8 mouse cellular contexts compared by ENCODE assay signal in the genomic region with DNA sequence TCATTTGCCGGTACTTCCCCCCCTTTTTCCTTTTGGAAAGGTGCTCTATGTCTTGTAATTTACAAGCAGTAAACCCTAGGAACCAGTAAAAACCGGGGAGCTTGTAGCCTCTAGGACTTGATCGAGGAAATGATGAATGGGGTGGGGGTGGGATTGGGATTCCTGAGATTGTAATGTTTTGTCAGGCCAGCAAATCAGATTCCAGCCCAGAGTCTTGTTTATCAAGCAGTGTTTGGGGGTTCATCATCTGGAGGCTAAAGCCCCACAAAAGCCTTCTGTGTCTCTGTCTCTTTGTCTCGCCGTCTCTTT. TPM values are rescaled to one million over a fixed set of nuclear protein-coding genes. Genes with fewer than 3 reads are reported as not detected.
DNase-seq lines count a peak whose midpoint lies in the region; ATAC-seq lines count a peak whose summit lies in the region.

No protein-coding gene starts in this region.

- no peaks in the 10 kb centered on the region for H3K27me3 ChIP-seq in embryonic facial prominence, embryonic 14.5 days (replicated peaks; ENCODE audit: control insufficient read depth, insufficient read depth, low read length)
- H3K27me3 ChIP-seq in liver, embryonic 11.5 days (replicated peaks; ENCODE audit: control insufficient read depth, insufficient read depth, low read length) = no peaks in the 10 kb centered on the region

- H3K4me1 ChIP-seq in embryonic facial prominence, embryonic 14.5 days (ENCODE audit: control insufficient read depth, insufficient read depth, low read length) = no peaks in the 10 kb centered on the region
- peaks cover 9% of the 10 kb centered on the region; the same call in 1 of the 2 replicates for H3K4me1 ChIP-seq in liver, embryonic 11.5 days (replicated peaks; ENCODE audit: control insufficient read depth, insufficient read depth, low read length)

- peak overlapping the region; percentile 76 for H3K4me2 ChIP-seq in embryonic facial prominence, embryonic 14.5 days (ENCODE audit: low read depth, low read length)
- peak overlapping the region; percentile 85 for H3K4me2 ChIP-seq in liver, embryonic 11.5 days

- WGBS in embryonic facial prominence, embryonic 14.5 days = under 1% methylated on average over 5 of the region's 5 CpGs
- WGBS in liver, embryonic 11.5 days = 2% methylated on average over 5 of the region's 5 CpGs

- peak overlapping the region; percentile 78 for H3K9ac ChIP-seq in embryonic facial prominence, embryonic 14.5 days (ENCODE audit: low read depth, low read length)
- H3K9ac ChIP-seq in liver, embryonic 11.5 days (ENCODE audit: low read depth, low read length) = peak overlapping the region; percentile 80

- peak overlapping the region; percentile 85 for H3K4me3 ChIP-seq in embryonic facial prominence, embryonic 14.5 days (ENCODE audit: low read depth, low read length)
- peak overlapping the region; percentile 88 for H3K4me3 ChIP-seq in liver, embryonic 11.5 days (ENCODE audit: low read depth, low read length)

- H3K36me3 ChIP-seq in embryonic facial prominence, embryonic 14.5 days (ENCODE audit: control insufficient read depth, insufficient read depth, low read length) = no peaks in the 10 kb centered on the region
- no peaks in the 10 kb centered on the region for H3K36me3 ChIP-seq in liver, embryonic 11.5 days (ENCODE audit: control insufficient read depth, insufficient read depth, low read length)

- H3K27ac ChIP-seq in embryonic facial prominence, embryonic 14.5 days (replicated peaks; ENCODE audit: low read depth, low read length) = no peak overlapping the region; the same call in 1 of the 2 replicates
- no peak overlapping the region for H3K27ac ChIP-seq in liver, embryonic 11.5 days (ENCODE audit: low read depth, low read length)

- peak; percentile 9 for ATAC-seq in frontal cortex, adult (ENCODE audit: low TSS enrichment)
- ATAC-seq in embryonic facial prominence, embryonic 14.5 days (ENCODE audit: low read depth) = 0 out of 2 replicates have a peak, but pooled peaks have one; percentile 10
- ATAC-seq in liver, embryonic 11.5 days (replicated peaks; ENCODE audit: low FRiP score) = 0 out of 2 replicates have a peak, but pooled peaks have one; percentile 6
- ATAC-seq in monocyte, adult 5-6 weeks (replicated peaks; ENCODE audit: insufficient number of reproducible peaks, low FRiP score, low TSS enrichment, poor library complexity, severe bottlenecking) = no peak

- no peak for DNase-seq in frontal cortex, postnatal 14 days (ENCODE audit: low spot score in 2 of 2)
- peak; percentile 46 for DNase-seq in 3T3-L1 (ENCODE audit: low read depth, low spot score)
- peak; percentile 42 for DNase-seq in embryonic facial prominence, embryonic 14.5 days (ENCODE audit: low spot score)
- peak; percentile 38 for DNase-seq in liver, embryonic 11.5 days (ENCODE audit: low spot score)
- DNase-seq in ovary, postnatal 36 days (ENCODE audit: low spot score) = no peak
- DNase-seq in cerebellum, postnatal 10 days = no peak

- no peaks in the 10 kb centered on the region for H3K9me3 ChIP-seq in embryonic facial prominence, embryonic 14.5 days (ENCODE audit: control insufficient read depth, low read length)
- no peaks in the 10 kb centered on the region for H3K9me3 ChIP-seq in liver, embryonic 11.5 days (ENCODE audit: control insufficient read depth, low read length)

RNA-seq across cellular contexts. Expression of gene Pxk, which starts 0.6 kb away (rescaled TPM):
- polyA plus RNA-seq in embryonic facial prominence, embryonic 14.5 days (2014; fragmentation: Nextera tagmentation; extraction: Ambion mirVana) = 37.6 and 38.9 TPM in 2 replicates
- polyA plus RNA-seq in liver, embryonic 11.5 days (2014; fragmentation: Nextera tagmentation; extraction: Ambion mirVana) = 18.5 and 19.1 TPM in 2 replicates
- 39.4 to 49.1 TPM (median 39.6 TPM) in 3 replicates for total RNA-seq in monocyte, adult 5-6 weeks (2017)

RNA-seq across cellular contexts. Expression of gene Rpp14, which starts 18.5 kb away (rescaled TPM):
- polyA plus RNA-seq in embryonic facial prominence, embryonic 14.5 days (2014; fragmentation: Nextera tagmentation; extraction: Ambion mirVana) = 48.5 and 52.6 TPM in 2 replicates
- 74.7 and 77.4 TPM in 2 replicates for polyA plus RNA-seq in liver, embryonic 11.5 days (2014; fragmentation: Nextera tagmentation; extraction: Ambion mirVana)
- 12.5 to 30.2 TPM (median 29.2 TPM) in 3 replicates for total RNA-seq in monocyte, adult 5-6 weeks (2017)

Comparison
In these comparisons a context has a peak if more than half of its experiments do, and no peak if none do; other contexts are left out.
1. DNase-seq: peak in 3T3-L1 (single experiment), embryonic facial prominence, embryonic 14.5 days (single experiment) and liver, embryonic 11.5 days (single experiment); none in frontal cortex, postnatal 14 days (0 of 2), ovary, postnatal 36 days (single experiment) and cerebellum, postnatal 10 days (0 of 2).